Comparison of ENCODE assay signal across 8 mouse cellular contexts in the genomic region with DNA sequence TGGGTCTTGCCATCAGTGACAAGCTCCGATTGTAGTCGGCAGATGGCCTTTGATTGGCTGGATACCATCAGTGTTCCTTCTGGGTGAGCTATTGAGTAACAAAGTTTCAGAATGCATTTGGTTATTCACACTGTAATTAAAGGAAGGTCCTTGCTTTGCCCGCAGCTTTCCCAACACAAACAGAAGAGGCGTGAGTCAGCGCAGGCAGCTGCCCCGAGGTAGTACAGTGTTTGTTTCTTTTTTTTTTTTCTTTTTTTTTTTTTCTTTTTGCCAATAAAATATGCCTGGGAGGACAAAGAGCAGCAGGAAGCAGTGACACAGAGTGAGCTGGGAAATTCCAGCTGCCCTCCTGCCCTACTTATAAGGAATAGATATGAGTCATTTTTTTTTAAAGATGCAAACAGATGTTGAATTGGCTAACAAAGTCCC.
DNase-seq lines count a peak whose midpoint lies in the region; ATAC-seq lines count a peak whose summit lies in the region.
"Had no signal": no experiment of that assay in that cellular context is flagged by ENCODE, and none has a peak within 500 bp of the region (broad histone marks: within the 10 kb centered on the region; RNA-seq: fewer than 3 reads in every experiment).

No protein-coding gene starts in this region.

- no peak overlapping the region for H3K4me3 ChIP-seq in neural tube, embryonic 12.5 days
- H3K4me3 ChIP-seq in neural tube, embryonic 15.5 days (replicated peaks) = no peak overlapping the region
- H3K4me3 ChIP-seq in brown adipose tissue, adult 24 weeks (ENCODE audit: insufficient read depth, low read depth, low read length) = peak overlapping the region; percentile 13; the same call in 1 of the 2 replicates
- H3K4me3 ChIP-seq: limb, embryonic 12.5 days had no signal

- no peak overlapping the region for H3K27ac ChIP-seq in neural tube, embryonic 12.5 days
- H3K27ac ChIP-seq in neural tube, embryonic 15.5 days (replicated peaks) = no peak overlapping the region
- peak overlapping the region; percentile 37 for H3K27ac ChIP-seq in brown adipose tissue, adult 24 weeks (replicated peaks; ENCODE audit: low read depth, low read length)

- 28% methylated on average over 6 of the region's 6 CpGs for WGBS in neural tube, embryonic 12.5 days
- 35% methylated on average over 6 of the region's 6 CpGs for WGBS in neural tube, embryonic 15.5 days

- DNase-seq in kidney, adult 8-10 months = peak; percentile 57 to 67
- peak; percentile 40 to 77 for DNase-seq in lung, postnatal 4 days
- DNase-seq in right cerebral cortex, adult 18-20 months = no peak
- DNase-seq in cerebellum, adult 11-12 months = no peak

- no peak overlapping the region for H3K9ac ChIP-seq in neural tube, embryonic 12.5 days
- H3K9ac ChIP-seq in neural tube, embryonic 15.5 days (replicated peaks) = no peak overlapping the region
- H3K9ac ChIP-seq: limb, embryonic 12.5 days had no signal

- H3K9me3 ChIP-seq in neural tube, embryonic 12.5 days = no peaks in the 10 kb centered on the region
- no peaks in the 10 kb centered on the region for H3K9me3 ChIP-seq in neural tube, embryonic 15.5 days (replicated peaks)
- H3K9me3 ChIP-seq: limb, embryonic 12.5 days had no signal

- H3K4me1 ChIP-seq in neural tube, embryonic 12.5 days = peaks cover 3% of the 10 kb centered on the region; the same call in 1 of the 2 replicates
- no peaks in the 10 kb centered on the region for H3K4me1 ChIP-seq in neural tube, embryonic 15.5 days
- H3K4me1 ChIP-seq in brown adipose tissue, adult 24 weeks (ENCODE audit: control insufficient read depth, insufficient read depth, insufficient read length, low read length) = peaks cover 19% of the 10 kb centered on the region

- H3K4me2 ChIP-seq in neural tube, embryonic 12.5 days (replicated peaks) = no peak overlapping the region
- H3K4me2 ChIP-seq in neural tube, embryonic 15.5 days = no peak overlapping the region
- H3K4me2 ChIP-seq: limb, embryonic 12.5 days had no signal

- no peaks in the 10 kb centered on the region for H3K27me3 ChIP-seq in neural tube, embryonic 12.5 days (replicated peaks)
- H3K27me3 ChIP-seq in neural tube, embryonic 15.5 days (replicated peaks) = no peaks in the 10 kb centered on the region
- H3K27me3 ChIP-seq: limb, embryonic 12.5 days had no signal

- H3K36me3 ChIP-seq in neural tube, embryonic 12.5 days = no peaks in the 10 kb centered on the region
- no peaks in the 10 kb centered on the region for H3K36me3 ChIP-seq in neural tube, embryonic 15.5 days
- H3K36me3 ChIP-seq: limb, embryonic 12.5 days had no signal

- ATAC-seq in neural tube, embryonic 12.5 days (ENCODE audit: low FRiP score, low read depth) = peak; percentile 60; the same call in 1 of the 2 replicates
- no peak for ATAC-seq in neural tube, embryonic 15.5 days (ENCODE audit: low FRiP score)

Comparison
In these comparisons a context has a peak if more than half of its experiments do, and no peak if none do; other contexts are left out.
1. DNase-seq: peak in kidney, adult 8-10 months (2 of 2) and lung, postnatal 4 days (2 of 2); none in right cerebral cortex, adult 18-20 months (single experiment) and cerebellum, adult 11-12 months (single experiment).